Mouse (Mus musculus) thymus, adult 2 months (tissue): ENCODE data around the gene Pbx1. TPM values are rescaled to one million over a fixed set of nuclear protein-coding genes. Genes with fewer than 3 reads are reported as not detected.

Experiments
- DNase-seq: peaks from one replicate; pipeline ENCODE4 v3.0.0; 2021
- H3K27ac ChIP-seq: fragments of 200-500 bp; 2 replicates; pipeline ENCODE4 v1.5.1; 2012; ENCODE audit warnings: low read length, control low read depth; ENCODE audit not compliant: control insufficient read depth, insufficient read depth
- H3K27me3 ChIP-seq: fragments of 200-500 bp; 2 replicates; pipeline ENCODE4 v1.6.1; 2012; ENCODE audit warnings: mild to moderate bottlenecking, low read length, moderate library complexity, mixed read lengths; ENCODE audit not compliant: control insufficient read depth, insufficient read depth
- H3K36me3 ChIP-seq: fragments of 200-500 bp; 2 replicates; pipeline ENCODE4 v1.6.1; 2012; ENCODE audit warnings: mild to moderate bottlenecking, low read length, moderate library complexity; ENCODE audit not compliant: control insufficient read depth, insufficient read depth
- H3K4me1 ChIP-seq: fragments of 200-500 bp; replicated peaks from 2 replicates; pipeline ENCODE4 v1.6.1; 2012; ENCODE audit warnings: low read length; ENCODE audit not compliant: control insufficient read depth, insufficient read depth
- H3K4me3 ChIP-seq: fragments of 200-500 bp; 2 replicates; pipeline ENCODE4 v1.5.1; 2012; ENCODE audit warnings: mild to moderate bottlenecking, low read length, control low read depth, moderate library complexity; ENCODE audit not compliant: control insufficient read depth, insufficient read depth
- CTCF ChIP-seq: fragments of 200-500 bp; IDR thresholded peaks from 2 replicates; pipeline ENCODE4 v1.5.1; 2012; ENCODE audit warnings: mild to moderate bottlenecking, control low read depth, low read length, moderate library complexity, borderline replicate concordance; ENCODE audit not compliant: control insufficient read depth, poor library complexity, insufficient read depth; ENCODE audit errors: extremely low read depth
- POLR2A ChIP-seq: fragments of 200-500 bp; IDR thresholded peaks from 2 replicates; pipeline ENCODE4 v1.6.1; 2012; ENCODE audit warnings: mild to moderate bottlenecking, low read length, control low read depth, moderate library complexity; ENCODE audit not compliant: control insufficient read depth, poor library complexity, insufficient read depth; ENCODE audit errors: extremely low read depth
- WGBS: fragments of 180-500 bp; shearing (Covaris S2); methylation state at CpG from one replicate; pipeline ENCODE4 v1.1.7; 2018; 5-methylcytosine and 5-hydroxymethylcytosine counted together
- polyA plus RNA-seq: library from polyadenylated mRNA; depleted of rRNA; stranded (reverse); fragments of >200 nt; gene quantifications from 2 replicates; pipeline ENCODE4 v1.2.3, GENCODE M21; 2012

The Pbx1 gene
- polyA plus RNA-seq, 1 experiment, result 13.0 TPM

DNA sequence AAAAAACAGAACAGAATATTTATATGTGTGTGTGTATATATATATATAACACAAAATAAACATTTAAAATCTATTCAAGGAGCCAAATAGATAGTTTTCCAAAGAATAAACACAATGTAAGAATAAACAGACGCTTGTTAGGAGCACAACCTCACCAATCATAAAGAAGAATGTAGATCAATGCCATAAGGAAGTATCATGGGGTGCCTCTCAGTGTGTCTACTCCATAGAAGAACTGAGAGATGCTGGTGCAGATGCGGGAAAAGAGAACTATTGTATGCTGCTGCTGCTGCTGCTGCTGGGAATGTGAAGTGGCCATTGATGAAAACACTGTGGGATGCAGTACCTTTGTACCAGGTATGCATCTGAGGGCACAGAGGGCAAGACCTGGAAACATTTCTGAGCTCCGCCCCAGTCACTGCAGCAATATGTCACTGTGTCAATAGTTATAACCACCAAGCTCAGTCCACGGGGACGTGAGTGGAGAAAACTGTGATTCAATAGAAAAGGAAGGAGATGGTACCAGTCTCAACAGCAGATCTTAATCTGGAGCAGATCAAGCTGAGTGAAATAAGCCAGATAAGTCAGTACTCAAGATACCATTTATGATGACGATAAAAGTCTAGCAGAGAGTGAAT lies 361.7 kb downstream of the Pbx1 start:
- H3K27me3 ChIP-seq, result no peaks in the 10 kb centered on the region
- no peaks in the 10 kb centered on the region for H3K4me1 ChIP-seq
- no peaks in the 10 kb centered on the region for H3K36me3 ChIP-seq
- 89% methylated on average over 6 of the region's 6 CpGs for WGBS
- H3K27ac ChIP-seq, result no peak overlapping the region
- H3K4me3 ChIP-seq, result no peak overlapping the region
- DNase-seq, result no peak
- TF ChIP-seq POLR2A (no peak), CTCF (no peak)

DNA sequence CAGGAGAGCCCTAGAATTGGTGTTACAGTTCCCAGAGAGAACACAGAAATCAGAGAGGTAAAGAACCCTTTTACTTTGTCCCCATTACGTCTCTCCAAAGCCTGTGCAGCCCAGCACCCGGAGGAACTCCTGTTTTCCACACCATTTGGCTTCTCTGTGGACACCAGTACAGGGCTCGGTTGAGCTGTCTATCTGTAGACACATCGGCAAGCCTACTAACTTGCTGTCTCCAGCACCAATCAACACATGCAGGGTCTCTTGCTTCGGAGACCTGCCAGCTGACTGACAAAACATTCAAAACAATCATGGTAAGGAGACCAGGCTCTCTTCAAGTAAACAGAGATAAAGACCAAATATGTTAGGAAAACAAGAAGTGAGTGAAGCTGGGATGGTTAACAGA lies 362.3 kb downstream of the Pbx1 start:
- H3K36me3 ChIP-seq, result no peaks in the 10 kb centered on the region
- no peaks in the 10 kb centered on the region for H3K4me1 ChIP-seq
- WGBS, result 72% methylated on average over 5 of the region's 5 CpGs
- no peak for TF ChIP-seq CTCF
- TF ChIP-seq POLR2A, result no peak
- H3K27me3 ChIP-seq, result no peaks in the 10 kb centered on the region
- DNase-seq, result no peak
- no peak overlapping the region for H3K4me3 ChIP-seq
- H3K27ac ChIP-seq, result no peak overlapping the region
